Mouse (Mus musculus): ENCODE results near the gene Prp2.
"Not testable (repeated sequence)": the region's sequence is repeated elsewhere in the genome, so short reads cannot be mapped to it uniquely, and the experiment has no call there.

Gene Prp2

DNA sequence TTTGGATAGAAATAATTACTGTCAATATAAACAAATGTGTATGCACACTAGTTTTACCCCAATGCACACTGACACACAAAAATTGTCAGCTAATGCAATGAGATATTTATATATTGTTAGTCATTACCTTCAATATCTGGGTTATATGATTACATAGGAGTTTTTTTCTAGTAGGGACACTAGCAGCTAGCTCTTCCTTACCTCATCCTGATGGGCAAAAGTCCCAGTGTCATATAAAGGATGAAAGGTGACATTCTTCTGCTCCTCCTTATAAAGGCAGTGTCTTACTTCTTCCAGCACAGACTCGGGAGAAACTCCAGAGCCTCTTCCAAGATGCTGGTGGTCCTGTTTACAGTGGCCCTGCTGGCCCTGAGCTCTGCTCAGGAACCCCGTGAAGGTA lies at the start of gene Prp2:
TSS of gene Prp2 (plus strand) at position 301 of the 400 bp plus-strand sequence.
- DNase-seq (ENCODE audit: low read depth in 2 of 2, low spot score in 2 of 2) = not testable (repeated sequence)

DNA sequence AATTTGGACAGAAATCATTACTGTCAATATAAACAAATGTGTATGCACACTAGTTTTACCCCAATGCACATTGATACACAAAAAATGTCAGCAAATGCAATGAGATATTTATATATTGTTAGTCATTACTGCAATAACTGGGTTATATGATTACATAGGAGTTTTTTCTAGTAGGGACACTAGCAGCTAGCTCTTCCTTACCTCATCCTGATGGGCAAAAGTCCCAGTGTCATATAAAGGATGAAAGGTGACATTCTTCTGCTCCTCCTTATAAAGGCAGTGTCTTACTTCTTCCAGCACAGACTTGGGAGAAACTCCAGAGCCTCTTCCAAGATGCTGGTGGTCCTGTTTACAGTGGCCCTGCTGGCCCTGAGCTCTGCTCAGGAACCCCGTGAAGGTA lies 26.2 kb upstream of the Prp2 start, which contains the start of gene Prh1:
TSS of gene Prh1 (plus strand) at position 301 of the 400 bp plus-strand sequence.
- DNase-seq (ENCODE audit: low read depth in 2 of 2, low spot score in 2 of 2) = not testable (repeated sequence)

DNA sequence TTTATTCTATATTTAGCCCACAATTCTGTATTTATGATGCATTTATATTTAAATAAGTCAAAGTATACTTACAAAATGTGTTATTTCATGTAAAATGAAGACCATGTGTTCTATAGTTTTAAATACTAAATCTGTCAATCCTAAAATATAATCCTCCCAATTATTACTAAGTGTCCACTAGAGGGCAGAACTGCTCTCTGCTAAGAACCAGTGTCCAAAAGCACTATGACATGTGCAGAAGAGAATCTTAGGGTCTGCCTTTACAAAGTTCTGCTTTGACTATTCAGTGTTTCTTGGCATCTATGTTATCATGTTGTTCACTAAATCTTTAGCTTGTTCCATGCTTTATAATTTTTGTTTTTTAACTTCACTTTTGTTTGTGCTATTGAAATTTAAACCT lies 53.7 kb downstream of the Prp2 start:
- DNase-seq (ENCODE audit: low read depth in 2 of 2, low spot score in 2 of 2) = no peak
